Mouse (Mus musculus) layer of hippocampus, adult 18-20 months (tissue): Measurements from ENCODE around the gene Fbxo28. TPM values are rescaled to one million over a fixed set of nuclear protein-coding genes. Genes with fewer than 3 reads are reported as not detected.

Source experiments
- DNase-seq, 2 experiments: peaks; one replicate each; pipeline ENCODE4 v3.0.0; 2022; ENCODE audit warnings: low spot score in 2 of 2
- total RNA-seq, 2 experiments: library from RNA; stranded (reverse); gene quantifications; 2 replicates each; pipeline ENCODE4 v1.2.3; 2021

Gene Fbxo28
- total RNA-seq, 2 experiments from 2014 or later, result 51.8 to 51.9 TPM

DNA sequence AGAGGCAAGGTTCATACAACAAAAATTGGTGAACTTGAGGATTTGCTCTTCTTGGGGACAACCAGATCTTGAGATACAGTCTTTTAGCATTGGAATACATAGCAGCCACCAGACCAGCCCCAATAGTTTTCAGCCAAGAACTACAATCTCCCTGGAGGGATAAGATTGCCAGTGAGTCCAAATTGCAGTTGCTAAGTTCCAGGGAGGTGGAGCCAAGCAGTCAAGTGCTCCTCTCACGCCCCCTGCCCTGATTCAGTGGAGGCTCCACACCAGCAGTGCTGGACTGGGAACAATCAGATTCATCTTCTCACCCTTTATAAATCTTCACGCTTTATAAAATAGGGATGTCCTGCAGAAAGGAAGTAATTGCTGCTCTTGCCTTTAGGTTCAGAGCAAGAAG lies 51.6 kb downstream of the Fbxo28 start:
- no peak for DNase-seq

DNA sequence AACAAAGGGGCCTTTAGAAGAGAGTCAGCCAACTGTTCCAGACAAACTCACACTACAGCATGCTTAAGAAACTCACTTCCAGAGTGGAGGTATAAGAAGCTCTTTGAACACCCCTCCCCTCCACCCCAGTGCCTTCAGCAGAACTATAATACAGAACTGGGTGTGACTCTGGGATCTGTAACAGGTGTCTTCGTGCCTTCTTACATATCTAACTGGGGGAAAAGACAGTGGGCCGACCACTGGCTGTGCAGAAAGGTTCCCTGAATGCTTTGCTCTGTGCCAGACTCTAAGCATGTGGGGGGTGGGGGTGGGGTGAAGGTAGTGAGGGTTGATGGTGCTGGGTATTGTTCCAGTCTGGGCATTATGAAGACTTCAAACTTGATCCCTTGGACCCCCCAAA lies 52.8 kb downstream of the Fbxo28 start:
- DNase-seq, result no peak

DNA sequence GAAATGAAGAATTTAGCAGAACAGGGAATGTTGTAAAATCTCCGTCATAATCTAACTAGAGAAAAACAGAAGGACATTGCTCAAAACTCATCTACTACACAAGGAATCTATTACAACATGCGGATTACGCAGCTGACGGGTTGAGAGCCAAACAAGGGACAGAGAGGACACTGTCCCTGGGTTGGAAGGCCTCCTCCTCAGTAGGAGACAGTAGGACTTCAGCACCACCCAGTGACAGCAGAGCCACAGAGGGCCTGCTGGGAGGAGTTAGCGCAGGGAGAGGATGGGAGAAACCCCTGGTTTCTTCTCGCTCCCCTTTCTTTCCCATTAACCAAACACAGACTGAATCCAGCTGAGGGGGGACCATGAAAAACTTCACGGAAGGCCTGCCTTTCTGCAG lies 53.6 kb downstream of the Fbxo28 start:
- DNase-seq, result peak in 1 of 2 experiments; percentile 27

DNA sequence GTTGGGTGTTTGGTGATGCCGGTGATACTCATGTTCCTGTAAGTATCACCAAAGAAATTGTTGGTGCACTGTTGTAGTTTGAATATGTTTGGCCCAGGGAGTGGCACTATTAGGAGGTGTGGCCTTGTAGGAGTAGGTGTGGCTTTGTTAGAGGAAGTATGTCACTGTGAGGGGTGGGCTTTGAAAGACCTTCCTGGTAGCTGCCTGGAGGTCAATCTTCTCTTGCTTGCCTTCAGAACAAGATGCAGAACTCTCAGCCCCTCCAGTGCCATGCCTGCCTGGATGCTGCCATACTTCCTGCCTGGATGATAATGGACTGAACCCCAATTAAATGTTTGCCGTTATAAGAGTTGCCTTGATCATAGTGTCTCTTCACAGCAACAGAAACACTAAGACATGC lies 56.6 kb downstream of the Fbxo28 start:
- no peak for DNase-seq

- DNase-seq, result no peak
These were observed 58.2 kb downstream of the Fbxo28 start for GRCm38 (mm10) chr1:182283231-182283630.

GRCm38 (mm10) chr1:182282091-182283075 lies 59.0 kb downstream of the Fbxo28 start, which contains the start of gene Degs1:
Gene Degs1, minus strand, starts transcription at chr1:182282804.
- DNase-seq, result peak; percentile 86 to 94

- no peak for DNase-seq
These were observed 60.1 kb downstream of the Fbxo28 start for GRCm38 (mm10) chr1:182281251-182281711.

GRCm38 (mm10) chr1:182280577-182280976 lies 60.9 kb downstream of the Fbxo28 start:
- no peak for DNase-seq

- no peak for DNase-seq
These were observed 61.4 kb downstream of the Fbxo28 start for GRCm38 (mm10) chr1:182280046-182280445.

- DNase-seq, result no peak
These were observed 62.0 kb downstream of the Fbxo28 start for GRCm38 (mm10) chr1:182279436-182279835.

DNA sequence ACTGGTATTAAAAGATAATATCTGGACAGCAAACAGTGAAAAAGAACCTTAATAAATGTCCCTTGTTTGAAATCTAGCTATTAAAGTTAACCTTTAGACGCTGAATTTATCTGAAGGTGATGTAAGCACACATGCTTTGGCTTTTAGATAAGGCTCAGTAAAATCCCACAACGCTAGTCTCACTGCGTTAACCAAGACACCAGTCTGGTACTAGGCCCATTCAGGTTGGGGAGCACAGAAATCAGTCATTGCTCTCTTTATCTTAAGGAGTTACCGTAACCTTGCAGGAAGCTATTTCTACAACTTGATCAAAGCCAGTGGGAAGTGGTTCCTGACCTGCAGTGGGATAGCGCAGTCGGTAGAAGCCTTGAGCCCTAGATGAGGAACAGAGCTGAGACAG lies 66.3 kb downstream of the Fbxo28 start:
- no peak for DNase-seq

- no peak for DNase-seq
These were observed 69.8 kb downstream of the Fbxo28 start for GRCm38 (mm10) chr1:182271632-182272031.

GRCm38 (mm10) chr1:182271130-182271529 lies 70.3 kb downstream of the Fbxo28 start:
- DNase-seq, result no peak

GRCm38 (mm10) chr1:182268317-182268716 lies 73.1 kb downstream of the Fbxo28 start:
- DNase-seq, result no peak

- DNase-seq, result no peak
These were observed 75.4 kb downstream of the Fbxo28 start for GRCm38 (mm10) chr1:182266028-182266525.

Other genes starting within 250 kb of the Fbxo28 start
- 10 to 100 TPM; 71.7 to 73.8 TPM for gene Srp9, start 216.9 kb downstream of the Fbxo28 start, total RNA-seq
- gene Vmn1r1, start 177.1 kb downstream of the Fbxo28 start, total RNA-seq, result not detected
- gene Degs1, start 58.8 kb downstream of the Fbxo28 start, total RNA-seq, result 10 to 100 TPM; 68.8 to 68.9 TPM
- 10 to 100 TPM; 32.0 to 38.2 TPM for gene Trp53bp2, start 67.5 kb upstream of the Fbxo28 start, total RNA-seq
- gene Capn2, start 176.0 kb upstream of the Fbxo28 start, total RNA-seq, result 10 to 100 TPM; 63.2 to 68.1 TPM
- not detected for gene Capn8, start 223.4 kb upstream of the Fbxo28 start, total RNA-seq